Mouse (Mus musculus) ovary, postnatal 14 days (tissue): ENCODE results near the gene Stk32c.
A peak's percentile ranks its signal among the peaks of the same experiment; 100 is the strongest.

Source experiments
- DNase-seq: peaks from one replicate; pipeline ENCODE4 v3.0.0; 2022; ENCODE audit warnings: low spot score

Gene Stk32c

DNA sequence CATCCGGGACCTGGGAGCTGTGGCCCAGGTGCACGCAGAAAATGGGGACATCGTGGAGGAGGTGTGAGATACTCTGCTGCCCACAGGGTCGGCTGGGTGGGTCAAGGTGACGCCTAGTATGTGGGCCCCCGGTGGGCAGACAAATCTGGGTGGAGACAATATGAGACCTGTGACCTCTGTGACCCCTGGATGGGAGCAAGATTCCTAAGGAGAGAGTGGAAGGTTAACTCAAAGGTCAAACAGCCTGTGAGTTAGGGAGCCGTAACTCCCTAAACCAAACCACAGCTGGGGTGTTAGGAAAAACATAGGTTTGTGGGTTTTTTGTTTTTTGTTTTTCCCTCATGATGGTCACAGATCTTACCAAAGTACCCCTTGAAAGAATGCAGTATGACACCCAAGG lies 119.3 kb downstream of the Stk32c start:
- no peak for DNase-seq

DNA sequence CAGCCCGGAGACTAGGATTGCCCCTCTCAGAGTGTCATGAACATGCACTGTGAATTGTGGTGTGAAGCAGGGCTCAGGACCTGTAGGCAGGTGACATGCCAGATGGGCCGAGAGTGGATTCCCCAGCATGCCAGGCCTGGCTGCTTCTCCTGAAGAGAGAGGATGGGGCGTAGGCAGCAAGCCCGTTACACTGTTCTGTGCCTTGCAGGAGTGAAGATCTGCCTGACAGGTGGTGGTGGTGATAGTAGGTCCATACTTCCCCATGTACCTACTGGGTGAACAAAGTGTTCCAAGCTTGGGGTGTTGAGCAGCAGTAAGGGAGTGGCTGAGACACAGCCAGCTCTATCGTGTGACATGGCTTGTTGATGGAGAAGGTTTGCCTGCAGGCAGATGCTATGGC lies 120.0 kb downstream of the Stk32c start:
- DNase-seq, result no peak

DNA sequence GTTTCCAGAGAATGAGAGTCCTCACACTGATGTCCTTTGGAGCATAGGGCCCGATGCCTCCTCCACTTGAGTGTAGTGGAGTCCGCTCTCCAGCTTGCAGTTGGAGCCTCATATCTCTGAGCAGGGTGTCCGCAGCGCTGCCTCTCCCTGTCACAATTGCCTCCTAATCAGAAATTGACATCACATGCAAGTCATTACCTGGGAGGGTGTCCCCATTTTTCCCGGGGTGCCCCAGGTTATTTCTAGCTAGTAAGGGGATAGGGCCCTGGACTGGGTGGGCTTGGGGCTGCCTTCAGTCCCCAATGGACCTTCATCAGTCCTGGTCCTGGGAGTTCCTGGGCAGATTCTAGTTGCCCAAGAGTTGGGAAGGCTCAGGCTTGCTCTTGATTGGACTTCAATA lies 120.4 kb downstream of the Stk32c start:
- DNase-seq, result no peak

DNA sequence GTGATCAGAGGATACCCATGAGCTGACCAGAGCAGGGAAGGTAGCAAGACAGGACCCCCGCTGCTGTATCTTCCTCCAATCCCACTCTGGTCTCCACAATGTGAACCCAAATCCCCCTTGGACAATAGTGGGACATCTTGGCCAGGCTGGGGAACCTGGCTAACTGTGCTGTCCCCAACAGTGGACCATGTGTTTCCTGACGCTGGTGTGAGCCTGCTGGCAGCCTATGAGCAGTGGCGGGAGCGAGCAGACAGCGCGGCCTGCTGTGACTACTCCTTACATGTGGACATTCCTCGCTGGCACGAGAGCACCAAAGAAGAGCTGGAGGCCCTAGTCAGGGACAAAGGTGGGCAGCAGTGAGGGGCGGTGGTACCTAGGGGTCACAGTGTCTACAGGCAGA lies 121.4 kb downstream of the Stk32c start:
- no peak for DNase-seq

DNA sequence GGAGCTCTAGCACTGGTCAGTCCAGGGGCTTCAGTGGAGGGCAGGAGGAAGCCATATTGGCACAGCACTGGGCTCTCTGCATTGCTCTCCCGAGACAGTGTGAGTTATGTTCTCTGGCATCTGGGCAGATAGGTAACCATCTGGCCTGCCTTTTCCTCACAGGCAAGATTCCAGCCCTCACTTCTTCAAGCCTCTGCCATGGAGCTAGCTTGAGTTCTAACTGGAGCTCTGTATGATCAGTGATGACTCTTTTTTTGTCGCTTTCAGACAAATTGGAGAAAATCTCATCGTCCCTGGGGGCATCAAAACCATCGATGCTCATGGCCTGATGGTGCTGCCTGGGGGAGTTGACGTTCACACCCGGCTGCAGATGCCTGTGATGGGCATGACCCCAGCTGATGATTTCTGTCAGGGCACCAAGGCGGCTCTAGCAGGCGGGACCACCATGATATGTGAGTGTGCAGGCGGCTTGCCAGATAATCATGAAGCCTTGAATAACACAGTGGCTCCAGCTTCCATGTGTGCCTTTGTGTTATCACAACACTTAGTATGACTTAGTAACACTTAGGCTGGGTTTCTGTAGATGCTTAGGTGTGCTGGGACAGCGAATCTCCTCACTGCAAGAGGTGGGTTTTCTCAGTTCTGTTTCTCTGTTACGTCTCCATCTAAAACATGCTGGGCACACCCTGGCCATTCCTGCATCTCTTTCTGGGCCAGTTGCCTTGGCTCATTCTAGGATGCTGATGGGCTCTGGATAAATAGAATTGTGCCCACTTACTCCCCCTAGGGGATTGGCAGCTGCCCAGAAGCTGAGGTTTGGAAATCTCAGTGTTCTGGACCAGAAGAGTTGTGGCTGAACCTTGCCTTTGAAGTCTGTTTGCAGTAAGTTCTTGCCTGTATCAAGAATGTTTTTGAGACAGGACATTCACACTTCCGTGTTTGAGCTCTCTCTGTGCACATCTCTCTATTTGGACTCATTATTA lies 122.9 kb downstream of the Stk32c start:
- no peak for DNase-seq

DNA sequence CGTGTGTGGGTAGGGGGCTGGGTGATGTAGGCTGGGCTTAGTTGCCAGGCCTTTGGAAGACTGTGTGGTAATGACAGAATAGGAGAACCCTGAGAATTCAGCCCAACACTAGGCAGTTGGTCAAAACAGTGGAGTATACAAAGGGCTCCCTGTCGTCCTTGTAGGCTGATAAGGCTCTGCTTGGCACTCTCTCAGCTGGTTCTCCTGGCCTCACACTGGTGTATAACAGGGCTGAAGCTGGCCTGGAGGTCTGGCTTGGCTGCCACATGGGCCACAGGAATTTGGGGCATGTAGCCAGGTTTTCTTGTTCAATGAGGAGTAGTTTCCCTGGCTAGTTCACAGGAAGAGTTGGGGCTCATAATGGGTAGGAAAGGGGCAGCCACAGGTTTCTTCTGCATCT lies 125.3 kb downstream of the Stk32c start:
- no peak for DNase-seq

DNA sequence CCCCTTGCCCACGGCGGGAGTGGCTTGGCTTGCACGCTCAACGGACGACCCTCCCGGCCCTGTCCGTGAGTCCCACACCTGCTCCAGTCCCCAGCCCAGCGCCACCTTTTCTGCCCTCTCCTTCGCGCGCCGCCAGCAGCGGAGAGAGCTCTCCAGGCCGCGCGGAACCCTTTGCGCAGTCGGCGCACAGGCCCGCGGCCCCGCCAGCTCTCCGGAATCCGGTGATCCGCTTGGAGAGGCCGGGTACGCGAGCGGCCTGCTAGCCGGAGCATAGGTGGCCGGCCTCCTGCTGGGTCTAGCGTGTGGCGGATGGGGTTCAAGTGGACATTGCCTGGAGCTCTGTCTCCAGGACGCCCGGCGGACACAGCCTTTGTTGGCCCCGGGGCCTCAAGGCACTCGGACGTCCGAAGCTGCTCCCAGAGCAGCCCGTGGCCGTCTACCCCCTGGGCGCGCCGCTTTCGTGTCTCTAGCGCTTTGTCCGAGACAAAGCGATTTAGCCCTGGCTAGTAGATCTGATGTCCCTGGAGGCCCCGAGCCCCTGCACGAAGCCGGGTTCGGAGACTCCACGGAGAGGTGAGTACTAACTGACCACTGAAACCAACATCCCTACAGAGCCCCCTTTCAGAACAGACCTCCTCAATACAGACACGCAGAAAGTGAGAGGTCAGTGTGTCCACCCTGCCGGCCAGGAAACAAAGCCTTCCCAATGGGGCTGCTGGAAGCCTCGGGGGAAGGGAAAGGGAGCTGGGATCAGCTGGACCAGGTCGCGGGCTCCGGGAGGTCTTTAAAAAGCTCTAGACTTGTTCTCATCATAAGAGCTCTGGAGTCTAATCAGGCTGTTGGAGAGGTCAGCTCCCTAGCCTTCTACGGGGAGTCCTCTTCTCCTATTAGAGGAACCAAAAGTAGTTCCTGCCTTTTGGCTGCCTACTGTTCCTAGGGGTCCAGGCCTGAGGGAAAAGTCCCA lies 126.6 kb downstream of the Stk32c start:
- no peak for DNase-seq

DNA sequence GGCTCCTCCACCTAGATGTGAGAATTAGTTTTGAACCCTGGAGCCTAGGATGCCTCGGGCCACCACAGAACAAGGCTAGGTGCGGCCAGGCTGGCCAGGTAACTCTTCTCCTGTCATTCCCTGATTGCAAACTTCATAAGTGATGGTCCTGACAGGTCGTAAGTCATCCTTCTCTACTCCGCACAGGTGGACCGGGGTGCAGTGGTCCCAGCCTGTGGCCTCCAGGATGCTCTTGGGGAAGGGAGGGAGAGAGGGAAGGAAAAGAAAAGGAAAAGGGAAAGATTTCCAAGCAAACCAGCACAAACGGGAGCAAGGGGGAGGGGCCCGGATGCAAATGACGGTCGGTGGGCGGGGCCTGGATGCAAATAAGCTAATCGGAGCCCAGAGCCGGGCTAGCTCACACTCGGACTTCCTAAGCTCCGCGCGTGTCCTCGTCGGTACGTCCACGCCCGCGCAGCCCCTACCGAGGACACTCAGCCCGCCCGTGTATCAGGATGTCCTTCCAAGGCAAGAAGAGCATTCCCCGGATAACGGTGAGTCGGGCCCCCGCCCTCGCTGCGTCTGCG lies 127.4 kb downstream of the Stk32c start, which contains the start of gene Dpysl4:
TSS of gene Dpysl4 (plus strand) at position 373 of the 566 bp plus-strand sequence.
- DNase-seq, result peak; percentile 37

DNA sequence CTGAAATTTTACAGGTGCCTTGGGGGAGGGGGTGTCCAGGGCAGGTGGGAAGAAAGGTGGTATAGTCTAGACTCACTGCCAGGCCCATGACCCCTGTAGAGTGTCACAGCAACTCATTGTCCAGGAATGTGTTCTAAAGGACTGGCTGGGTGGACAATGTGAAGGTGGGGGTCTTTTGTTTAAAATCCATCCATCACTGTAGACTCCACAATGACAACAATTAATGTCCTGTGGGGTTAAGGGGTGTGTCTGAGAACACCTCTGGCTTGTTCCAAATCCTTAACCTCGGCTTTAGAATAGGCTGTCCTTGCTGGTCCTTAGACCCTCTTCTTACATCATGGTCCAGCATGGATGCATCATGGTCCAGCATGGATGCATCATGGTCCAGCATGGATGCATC lies 128.8 kb downstream of the Stk32c start:
- DNase-seq, result no peak

DNA sequence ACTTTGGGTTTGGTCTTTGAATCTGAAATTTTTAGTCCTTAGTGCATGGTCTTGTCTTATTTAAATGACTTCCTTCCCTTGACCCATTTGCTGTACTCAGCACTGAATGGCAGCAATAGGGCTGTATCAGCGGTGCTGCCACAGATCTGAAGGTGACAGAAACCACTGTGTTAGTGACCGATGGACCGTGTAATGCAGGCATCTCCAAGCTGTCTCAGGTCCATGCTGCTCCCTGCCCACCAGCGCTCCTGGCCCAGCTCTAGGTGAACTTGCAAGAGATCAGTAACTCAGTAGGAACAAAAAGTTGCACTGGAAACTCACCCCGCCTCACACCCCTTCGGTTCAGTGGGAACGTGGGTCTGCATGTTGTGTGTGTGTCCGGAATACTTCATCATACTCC lies 130.8 kb downstream of the Stk32c start:
- no peak for DNase-seq

DNA sequence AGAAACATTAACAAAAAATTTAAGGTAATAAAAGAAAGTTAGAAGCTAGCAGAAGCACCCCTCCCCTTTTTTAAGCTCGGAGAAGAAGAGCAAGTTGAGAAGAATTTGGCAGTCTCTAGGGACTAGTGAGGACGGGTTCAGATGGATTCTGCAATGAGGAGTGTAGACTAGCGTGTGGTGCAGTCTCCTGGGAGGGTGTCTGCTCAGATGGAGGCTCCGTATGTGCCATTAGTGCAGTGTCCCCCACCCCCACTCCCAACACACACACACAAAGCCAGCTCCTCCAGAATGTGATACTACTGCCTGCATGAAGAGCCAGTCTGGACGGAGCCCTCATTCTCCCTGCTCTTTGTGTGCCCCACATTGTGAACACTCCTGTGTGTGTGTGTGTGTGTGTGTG lies 131.9 kb downstream of the Stk32c start:
- no peak for DNase-seq

DNA sequence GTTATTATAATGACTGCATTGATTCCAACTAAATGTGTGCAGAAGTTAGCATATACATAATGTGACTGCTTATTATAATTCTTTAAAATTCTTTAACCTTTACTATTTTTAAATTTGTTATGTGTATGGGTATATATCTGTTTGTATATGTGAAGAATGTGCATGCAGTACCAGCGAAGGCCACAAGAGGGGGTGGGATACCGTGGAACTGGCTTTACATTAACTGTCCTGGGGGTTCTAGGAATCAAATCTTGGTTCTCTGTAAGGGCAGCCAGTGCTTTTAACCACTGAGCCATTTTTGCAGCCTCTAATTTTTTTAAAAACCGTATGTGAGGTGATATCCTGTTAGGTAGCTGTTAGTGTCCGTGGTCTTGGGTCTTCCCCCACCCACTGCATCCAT lies 132.4 kb downstream of the Stk32c start:
- no peak for DNase-seq

DNA sequence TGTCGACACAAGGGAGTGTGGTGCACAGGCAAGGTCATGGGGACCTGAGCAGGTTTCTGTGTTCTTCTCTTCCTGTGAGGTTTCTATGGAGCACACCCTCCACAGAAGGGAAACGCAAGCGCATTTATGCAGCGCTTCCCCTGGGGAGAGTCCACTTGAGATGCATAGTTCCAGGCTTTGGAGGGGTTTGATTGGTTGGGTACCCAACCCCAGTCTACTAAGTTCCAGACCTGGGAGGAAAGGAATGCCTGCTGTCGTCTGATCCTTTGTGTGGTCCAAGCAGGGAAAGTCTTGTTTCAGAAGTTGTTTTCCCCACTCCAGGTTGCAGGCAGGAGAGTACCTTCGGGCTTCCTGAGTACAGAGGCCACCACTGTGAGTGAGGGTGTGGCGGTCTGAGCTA lies 134.0 kb downstream of the Stk32c start:
- no peak for DNase-seq

DNA sequence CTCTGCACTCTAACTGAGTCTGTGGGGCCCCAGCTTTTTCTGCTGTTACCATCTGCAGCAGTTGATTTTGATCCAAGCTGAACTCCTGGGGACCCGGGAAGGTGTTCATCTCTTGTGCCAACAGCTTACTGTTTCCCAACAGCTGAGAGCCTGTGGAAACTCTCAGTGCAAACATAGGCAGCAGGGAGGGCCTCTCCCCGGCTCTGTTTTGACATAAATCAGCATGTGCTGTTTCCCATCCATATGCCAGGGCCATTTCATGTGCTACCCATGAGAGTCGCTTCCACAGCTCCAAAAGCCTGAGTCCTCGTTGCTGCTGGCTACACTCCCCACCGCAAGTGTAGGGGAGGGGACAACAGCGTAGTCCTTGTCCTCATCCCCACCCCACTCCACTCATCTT lies 134.9 kb downstream of the Stk32c start:
- no peak for DNase-seq

DNA sequence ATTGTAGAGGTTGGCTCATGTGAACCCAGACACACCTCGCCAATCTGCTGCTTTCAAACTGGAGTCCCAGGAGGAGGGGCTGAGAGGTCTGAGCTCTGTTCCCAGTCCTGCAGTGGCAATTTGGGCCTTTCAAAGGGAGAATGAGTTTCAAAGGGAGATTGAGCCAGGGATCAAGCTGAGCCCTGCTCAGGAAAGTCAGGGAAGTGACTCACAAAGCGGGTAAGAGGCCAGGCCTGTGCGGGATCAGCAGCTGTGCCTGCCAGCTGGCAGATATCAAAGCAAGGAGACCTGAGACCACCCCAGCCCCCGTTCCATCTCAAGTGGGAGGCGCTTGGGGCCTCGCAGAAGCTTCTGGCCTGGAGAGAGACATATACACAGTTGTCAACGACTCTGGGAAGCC lies 135.8 kb downstream of the Stk32c start:
- no peak for DNase-seq

DNA sequence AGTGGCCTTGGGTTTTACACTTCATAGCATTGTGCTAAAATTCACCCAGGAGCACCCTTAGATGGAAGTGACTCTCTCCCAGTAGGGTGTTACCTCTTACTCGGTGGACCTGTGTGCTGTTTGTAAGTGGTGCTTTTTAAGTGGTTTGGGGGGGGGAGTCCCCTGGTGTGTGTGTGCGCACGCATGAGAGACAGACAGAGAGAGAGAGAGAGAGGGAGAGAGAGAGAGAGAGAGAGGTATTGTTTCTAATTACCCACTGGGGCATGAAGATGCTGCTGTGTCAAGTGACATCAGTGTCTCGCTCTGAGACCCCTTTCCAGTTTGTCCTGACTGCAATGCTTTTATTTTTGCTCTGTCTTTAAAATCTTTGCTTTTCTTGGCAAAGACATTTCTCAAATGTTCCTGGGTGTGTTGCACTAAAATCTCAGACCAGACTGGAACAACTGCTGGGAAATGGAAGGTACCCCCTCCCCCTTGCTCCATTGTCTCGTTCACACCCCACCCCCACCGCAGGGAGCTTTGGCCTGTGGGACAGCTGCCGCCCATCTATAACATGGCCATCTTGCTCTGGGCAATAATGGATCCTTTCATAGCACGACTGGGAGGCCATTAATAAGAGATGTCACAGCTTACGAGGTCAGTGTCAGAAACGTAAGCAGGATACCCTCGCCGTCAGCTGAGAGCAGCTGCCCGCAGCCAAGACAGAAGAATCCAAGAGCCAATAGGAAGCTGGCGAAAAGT lies 137.9 kb downstream of the Stk32c start:
- DNase-seq, result no peak

DNA sequence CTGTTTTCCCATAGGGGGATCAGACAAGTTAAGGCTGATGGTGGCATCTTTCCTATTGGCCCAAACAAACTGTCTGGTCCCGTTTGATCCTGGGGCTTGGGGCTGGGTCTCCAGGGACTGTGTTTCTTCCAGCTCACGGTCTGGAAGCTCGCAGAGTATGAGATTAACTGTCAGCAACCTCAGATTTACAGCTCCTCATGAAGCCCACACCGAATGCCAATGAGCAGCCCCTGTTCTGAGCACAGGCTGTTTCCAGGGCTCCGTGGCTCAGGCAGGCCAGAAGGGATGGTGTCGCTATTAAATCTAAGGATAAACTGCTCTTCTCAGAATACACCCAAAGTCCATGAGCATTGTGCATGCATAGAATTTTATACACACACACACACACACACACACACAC lies 138.9 kb downstream of the Stk32c start:
- DNase-seq, result no peak

DNA sequence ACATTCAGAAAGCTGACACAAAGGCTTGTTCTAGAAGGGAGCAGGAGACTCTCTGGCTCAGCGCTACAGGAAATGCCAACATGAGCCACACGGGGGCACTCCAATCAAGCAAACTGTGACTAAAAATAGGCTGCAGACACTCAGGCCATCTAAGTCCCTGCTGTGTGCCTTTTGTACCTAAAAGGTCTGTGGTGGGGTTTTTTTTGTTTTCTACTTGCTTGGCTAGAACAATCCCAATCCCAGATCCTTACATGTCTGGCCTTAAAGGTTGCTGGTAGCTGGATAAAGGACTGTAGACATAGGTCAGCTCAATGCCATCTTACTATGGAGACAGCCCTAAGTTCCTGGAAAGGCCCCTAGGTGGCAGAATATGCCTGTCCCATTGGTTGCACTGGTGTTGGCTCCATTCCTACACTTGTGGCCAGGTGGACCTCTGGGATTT lies 144.9 kb downstream of the Stk32c start:
- peak; percentile 66 for DNase-seq

DNA sequence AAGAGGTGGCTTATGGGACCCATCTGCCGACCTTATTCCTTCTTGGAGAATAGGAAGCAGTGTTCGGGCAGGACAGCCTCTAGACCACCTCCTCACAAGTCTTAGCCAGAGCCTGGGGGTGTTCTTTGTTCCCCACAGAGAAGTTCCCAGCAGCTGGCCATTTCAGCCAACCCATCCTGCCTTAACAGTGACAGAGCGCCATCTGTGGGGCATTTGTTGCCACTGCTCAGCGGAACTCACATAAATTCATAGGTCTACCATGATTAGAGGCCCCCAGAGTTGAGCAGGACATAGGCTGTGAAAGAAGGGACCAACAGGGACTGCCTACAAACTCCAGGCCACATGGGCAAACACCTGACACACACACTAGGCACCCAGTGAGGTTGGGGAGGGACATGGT lies 149.7 kb downstream of the Stk32c start:
- no peak for DNase-seq
